Mouse (Mus musculus) MEL (cell line): ENCODE results near the gene Ankrd44. TPM values are rescaled to one million over a fixed set of nuclear protein-coding genes. Genes with fewer than 3 reads are reported as not detected.

Source experiments
- DNase-seq: peaks from one replicate; pipeline ENCODE4 v3.0.0; 2011; ENCODE audit warnings: low read depth, low spot score
- H3K27ac ChIP-seq: 2 replicates; pipeline ENCODE4 v1.5.1; 2012; ENCODE audit warnings: low read depth, mild to moderate bottlenecking, control low read depth, low read length, moderate library complexity; ENCODE audit not compliant: control insufficient read depth
- H3K27me3 ChIP-seq, 2 experiments: fragments of 150-350 bp in 1 of 2; sonication (generic) in 1 of 2; 2 replicates each; pipeline ENCODE4 v1.6.1; 2012; ENCODE audit warnings: low read length in 2 of 2, mild to moderate bottlenecking in 2 of 2, improper control_type of control experiment in 1 of 2, moderate library complexity in 1 of 2; ENCODE audit not compliant: insufficient read depth in 2 of 2, control insufficient read depth in 1 of 2
- H3K36me3 ChIP-seq, 2 experiments: 2 replicates each; pipeline ENCODE4 v1.6.1; 2012 to 2014; ENCODE audit warnings: low read length in 2 of 2, improper control_type of control experiment in 1 of 2, inconsistent platforms in 1 of 2, mild to moderate bottlenecking in 1 of 2; ENCODE audit not compliant: insufficient read depth in 2 of 2, control insufficient read depth in 1 of 2
- H3K4me1 ChIP-seq, 2 experiments: fragments of 150-350 bp in 1 of 2; sonication (generic) in 1 of 2; 2 replicates each; pipeline ENCODE4 v1.6.1; 2012; ENCODE audit warnings: low read length in 2 of 2, improper control_type of control experiment in 1 of 2, mild to moderate bottlenecking in 1 of 2; ENCODE audit not compliant: insufficient read depth in 2 of 2, control insufficient read depth in 1 of 2
- H3K4me3 ChIP-seq, 2 experiments: fragments of 150-350 bp in 1 of 2; sonication (generic) in 1 of 2; 2 replicates each; pipeline ENCODE4 v1.5.1; 2012; ENCODE audit warnings: low read depth in 2 of 2, low read length in 2 of 2, mild to moderate bottlenecking in 2 of 2, moderate library complexity in 2 of 2, control low read depth in 1 of 2, improper control_type of control experiment in 1 of 2; ENCODE audit not compliant: control insufficient read depth in 1 of 2, insufficient read depth in 1 of 2
- H3K79me2 ChIP-seq: 2 replicates; pipeline ENCODE4 v1.6.1; 2012; ENCODE audit warnings: mild to moderate bottlenecking, low read length, moderate library complexity; ENCODE audit not compliant: control insufficient read depth, poor library complexity, insufficient read depth
- H3K9ac ChIP-seq: 2 replicates; pipeline ENCODE4 v1.6.1; 2012; ENCODE audit warnings: low read depth, mild to moderate bottlenecking, control low read depth, low read length, moderate library complexity; ENCODE audit not compliant: control insufficient read depth, poor library complexity, severe bottlenecking
- H3K9me3 ChIP-seq: fragments of 150-350 bp; sonication (generic); replicated peaks from 2 replicates; pipeline ENCODE4 v1.6.1; 2012; ENCODE audit warnings: mild to moderate bottlenecking, low read length, improper control_type of control experiment, moderate library complexity; ENCODE audit not compliant: insufficient read depth
- CHD1 ChIP-seq: IDR thresholded peaks from 2 replicates; pipeline ENCODE4 v1.6.1; 2012; ENCODE audit warnings: low read depth, mild to moderate bottlenecking, inconsistent platforms, low read length, improper control_type of control experiment
- CHD2 ChIP-seq: IDR thresholded peaks from 2 replicates; pipeline ENCODE4 v1.6.1; 2011; ENCODE audit warnings: low read length, improper control_type of control experiment
- GATA1 ChIP-seq: IDR thresholded peaks from 2 replicates; pipeline ENCODE4 v1.6.1; 2011; ENCODE audit warnings: low read depth, low read length, improper control_type of control experiment
- JUND ChIP-seq: IDR thresholded peaks from 2 replicates; pipeline ENCODE4 v1.6.1; 2011; ENCODE audit warnings: low read depth, mild to moderate bottlenecking, improper control_type of control experiment, low read length
- MAFK ChIP-seq: IDR thresholded peaks from 2 replicates; pipeline ENCODE4 v1.6.1; 2011; ENCODE audit warnings: low read depth, mild to moderate bottlenecking, low read length, improper control_type of control experiment, borderline replicate concordance
- MYC ChIP-seq: IDR thresholded peaks from 2 replicates; pipeline ENCODE4 v1.6.1; 2011; ENCODE audit warnings: low read depth, mild to moderate bottlenecking, low read length, improper control_type of control experiment, moderate library complexity
- POLR2AphosphoS5 ChIP-seq: IDR thresholded peaks from 2 replicates; pipeline ENCODE4 v1.6.1; 2012; ENCODE audit warnings: low read depth, borderline replicate concordance, mild to moderate bottlenecking, inconsistent platforms, low read length, moderate library complexity, mixed read lengths
- SIN3A ChIP-seq: IDR thresholded peaks from 2 replicates; pipeline ENCODE4 v1.6.1; 2012; ENCODE audit warnings: low read length, improper control_type of control experiment, inconsistent platforms
- SMC3 ChIP-seq: IDR thresholded peaks from 2 replicates; pipeline ENCODE4 v1.6.1; 2011; ENCODE audit warnings: low read depth, low read length, improper control_type of control experiment
- TCF12 ChIP-seq: IDR thresholded peaks from 2 replicates; pipeline ENCODE4 v1.6.1; 2014; ENCODE audit warnings: low read depth, mild to moderate bottlenecking, inconsistent platforms, low read length, improper control_type of control experiment, moderate library complexity
- USF2 ChIP-seq, 2 experiments: IDR thresholded peaks; 2 replicates each; pipeline ENCODE4 v1.6.1; 2011 to 2012; ENCODE audit warnings: improper control_type of control experiment in 2 of 2, low read length in 2 of 2, borderline replicate concordance in 1 of 2, inconsistent platforms in 1 of 2, low read depth in 1 of 2, mild to moderate bottlenecking in 1 of 2; ENCODE audit not compliant: insufficient read depth in 1 of 2
- ZC3H11A ChIP-seq: IDR thresholded peaks from 2 replicates; pipeline ENCODE4 v1.6.1; 2012; ENCODE audit warnings: low read depth, mild to moderate bottlenecking, inconsistent platforms, low read length, improper control_type of control experiment
- ZKSCAN1 ChIP-seq: IDR thresholded peaks from 2 replicates; pipeline ENCODE4 v1.6.1; 2012; ENCODE audit warnings: low read depth, mild to moderate bottlenecking, inconsistent platforms, low read length, improper control_type of control experiment, moderate library complexity
- ZMIZ1 ChIP-seq: IDR thresholded peaks from 2 replicates; pipeline ENCODE4 v1.6.1; 2012; ENCODE audit warnings: low read depth, mild to moderate bottlenecking, inconsistent platforms, low read length, improper control_type of control experiment, moderate library complexity
- polyA plus RNA-seq, 2 experiments: library from polyadenylated mRNA; stranded (reverse) in 1 of 2; unstranded in 1 of 2; fragments of >175 nt in 1 of 2; fragments of >200 nt in 1 of 2; gene quantifications; 2 replicates each; pipeline versions ENCODE4 v1.2.1 to v1.2.4; 2012; ENCODE audit warnings: low replicate concordance in 2 of 2, low read depth in 1 of 2; ENCODE audit not compliant: insufficient read length in 2 of 2, insufficient read depth in 1 of 2, missing spikeins in 1 of 2
- total RNA-seq: library from RNA; depleted of rRNA; stranded (reverse); fragments of 300-350 nt; gene quantifications from 2 replicates; pipeline ENCODE4 v1.2.3, GENCODE M21; 2012

Ankrd44 gene
- total and polyA plus RNA-seq, 3 experiments = 2.3 to 4.4 TPM; not detected in 1

DNA sequence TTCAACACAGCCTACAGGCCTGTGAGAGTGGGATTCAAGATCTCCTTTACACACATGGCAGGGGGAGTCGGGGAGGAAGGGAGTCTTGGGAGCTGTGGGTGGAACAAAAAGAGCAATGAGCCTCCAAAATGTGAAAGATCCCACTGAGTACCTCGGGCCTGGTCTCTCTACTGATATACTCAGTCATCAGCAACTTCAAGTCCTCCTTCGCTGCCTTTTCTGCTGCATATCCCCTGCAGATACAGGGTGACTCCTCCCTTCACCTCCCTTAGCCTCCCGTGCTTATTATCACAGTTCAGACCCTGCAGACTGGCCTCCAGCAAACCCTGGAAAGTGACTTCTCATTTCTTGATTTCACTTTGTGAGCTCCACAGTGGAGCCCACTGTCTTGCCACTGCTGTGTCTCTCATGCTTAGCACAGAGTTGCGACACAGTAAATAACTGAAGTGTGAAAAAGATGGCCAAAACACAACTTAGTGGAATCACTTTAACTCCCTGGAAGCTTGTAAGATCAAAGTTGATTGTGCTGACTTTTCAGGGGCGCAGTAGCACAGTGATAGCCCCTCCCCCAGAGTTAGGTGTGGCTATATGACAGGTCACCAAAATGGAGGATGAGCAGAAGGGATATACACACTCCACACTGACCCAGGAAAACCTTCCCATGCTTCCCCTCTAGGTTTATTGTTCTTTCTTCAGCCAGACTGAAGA lies 100.3 kb downstream of the Ankrd44 start:
- Histone ChIP-seq H3K9me3 (no peaks in the 10 kb centered on the region), H3K27me3 (no peaks in the 10 kb centered on the region), H3K4me3 (no peak overlapping the region), H3K4me1 (peaks cover 2 to 14% of the 10 kb centered on the region in 2 experiments; a peak in 3 of 4 replicates), H3K79me2 (no peaks in the 10 kb centered on the region), H3K9ac (no peak overlapping the region), H3K27ac (no peak overlapping the region), H3K36me3 (peaks cover 0 to 8% of the 10 kb centered on the region in 2 experiments; a peak in 2 of 4 replicates)
- TF ChIP-seq CHD2 = no peak
- TF ChIP-seq SMC3 = peak; percentile 7; the same call in 1 of the 2 replicates
- peak; percentile 54 for DNase-seq

DNA sequence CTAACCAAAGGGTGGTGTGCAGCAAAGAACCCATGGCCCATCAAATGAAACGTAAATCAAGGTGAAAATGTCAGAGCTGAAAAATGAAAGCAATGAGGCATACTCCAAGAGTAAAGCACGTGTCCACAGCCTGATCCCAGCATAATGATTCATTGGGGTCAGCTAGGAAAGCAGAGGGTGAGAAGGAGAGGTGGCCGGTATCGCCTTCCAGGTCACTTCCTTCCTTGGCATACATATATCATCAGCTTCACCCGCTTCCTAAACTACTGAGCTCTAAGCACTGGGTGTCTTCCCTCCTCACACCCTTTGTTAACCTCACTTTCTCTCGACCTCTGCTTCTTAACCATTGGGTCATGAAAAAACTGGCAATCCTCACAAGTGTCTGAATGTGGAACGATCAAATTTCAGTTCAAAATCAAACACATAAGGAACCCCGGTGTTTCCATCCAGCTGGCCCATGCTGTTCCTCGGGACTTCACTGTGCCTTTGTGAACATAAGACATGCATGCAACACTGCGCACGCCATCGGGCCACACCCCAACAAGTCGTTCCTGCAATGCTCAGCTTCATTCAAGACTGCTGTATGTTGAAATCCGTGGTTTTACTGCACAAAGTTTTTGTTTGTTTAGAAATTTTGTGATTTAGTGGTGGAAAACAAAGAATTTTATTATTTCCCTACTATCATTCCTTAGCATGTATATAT lies 101.9 kb downstream of the Ankrd44 start:
- no peak overlapping the region for H3K9ac ChIP-seq
- TF ChIP-seq JUND = no peak
- no peak for TF ChIP-seq POLR2AphosphoS5
- no peak for TF ChIP-seq GATA1
- no peak for TF ChIP-seq CHD1
- no peak for TF ChIP-seq MAFK
- no peak for TF ChIP-seq ZC3H11A
- TF ChIP-seq TCF12 = no peak
- no peak for TF ChIP-seq MYC
- no peak for TF ChIP-seq USF2 (IDR thresholded peaks at IDR 0.05; ENCODE audit: borderline replicate concordance in 1 of 2, insufficient read depth in 1 of 2, low read depth in 1 of 2, low read length in 2 of 2)
- TF ChIP-seq ZKSCAN1 = no peak
- no peak for TF ChIP-seq SIN3A
- no peak for TF ChIP-seq ZMIZ1
- no peaks in the 10 kb centered on the region for H3K9me3 ChIP-seq
- H3K79me2 ChIP-seq = no peaks in the 10 kb centered on the region
- H3K27me3 ChIP-seq = no peaks in the 10 kb centered on the region
- DNase-seq = no peak
- no peak overlapping the region for H3K27ac ChIP-seq
- H3K4me1 ChIP-seq = peaks cover 2 to 14% of the 10 kb centered on the region in 2 experiments; a peak in 3 of 4 replicates
- peaks cover 0 to 8% of the 10 kb centered on the region in 2 experiments; a peak in 2 of 4 replicates for H3K36me3 ChIP-seq
- H3K4me3 ChIP-seq = no peak overlapping the region
